Mouse (Mus musculus): Measurements from ENCODE around the gene St7l. TPM values are rescaled to one million over a fixed set of nuclear protein-coding genes. Genes with fewer than 3 reads are reported as not detected.

The St7l gene
- total RNA-seq, 2 experiments from 2014 or later = 36.1 to 43.6 TPM

- DNase-seq (ENCODE audit: extremely low spot score in 1 of 2, low spot score in 1 of 2) = no peak
Observed at GRCm38 (mm10) chr3:104962141-104962611, 98.4 kb downstream of the St7l start.

GRCm38 (mm10) chr3:104962866-104963265 lies 99.1 kb downstream of the St7l start:
- DNase-seq (ENCODE audit: extremely low spot score in 1 of 2, low spot score in 1 of 2) = no peak

- no peak for DNase-seq (ENCODE audit: extremely low spot score in 1 of 2, low spot score in 1 of 2)
Observed at GRCm38 (mm10) chr3:104963331-104964276, 99.8 kb downstream of the St7l start.

- DNase-seq (ENCODE audit: extremely low spot score in 1 of 2, low spot score in 1 of 2) = no peak
Observed at GRCm38 (mm10) chr3:104965070-104965855, 101.5 kb downstream of the St7l start.

GRCm38 (mm10) chr3:104965991-104966554 lies 102.3 kb downstream of the St7l start:
- no peak for DNase-seq (ENCODE audit: extremely low spot score in 1 of 2, low spot score in 1 of 2)

GRCm38 (mm10) chr3:104967548-104968300 lies 103.9 kb downstream of the St7l start:
- DNase-seq (ENCODE audit: extremely low spot score in 1 of 2, low spot score in 1 of 2) = peak; percentile 87 to 94

Other genes with a start within 250 kb of the St7l start
- 10 to 100 TPM; 28.4 to 34.3 TPM for gene Slc16a1, start 225.3 kb upstream of the St7l start, total RNA-seq (2021)
- gene Ppm1j, start 82.9 kb upstream of the St7l start, total RNA-seq (2021) = under 1 TPM; 0.63 to 0.79 TPM
- not detected for gene Fam19a3, start 82.2 kb upstream of the St7l start, total RNA-seq (2021)
- gene Rhoc, start 75.6 kb upstream of the St7l start, total RNA-seq (2021) = 10 to 100 TPM; 25.8 to 26.2 TPM
- gene Mov10, start 45.4 kb upstream of the St7l start, total RNA-seq (2021) = 10 to 100 TPM in 1 of 2 experiments, 1 to 10 TPM in 1; 7.0 to 12.5 TPM
- gene Capza1, start 500 bp downstream of the St7l start, total RNA-seq (2021) = 10 to 100 TPM; 47.1 to 47.8 TPM
- under 1 TPM; 0.23 to 0.66 TPM for gene Wnt2b, start 97.9 kb downstream of the St7l start, total RNA-seq (2021)
- gene Cttnbp2nl, start 189.1 kb downstream of the St7l start, total RNA-seq (2021) = 10 to 100 TPM; 26.4 to 26.6 TPM
- gene 4930564D02Rik, start 202.8 kb downstream of the St7l start, total RNA-seq (2021) = not detected